Mouse (Mus musculus) cerebellum, adult 8-10 months (tissue): Measurements from ENCODE around the gene Nus1.

Experiments
- DNase-seq: peaks from one replicate; pipeline ENCODE4 v3.0.0; 2022

The Nus1 gene

GRCm38 (mm10) chr10:52417299-52417997 is at the start of gene Nus1:
Gene Nus1 (plus strand): TSS chr10:52417547.
- peak; percentile 97 for DNase-seq

GRCm38 (mm10) chr10:52368376-52368775 is 49.0 kb upstream of the Nus1 start:
- DNase-seq = peak; percentile 31

- DNase-seq = no peak
Observed at GRCm38 (mm10) chr10:52373834-52374233, 43.5 kb upstream of the Nus1 start.

GRCm38 (mm10) chr10:52374651-52375050 is 42.7 kb upstream of the Nus1 start:
- DNase-seq = no peak

- DNase-seq = no peak
Observed at GRCm38 (mm10) chr10:52376422-52376821, 40.9 kb upstream of the Nus1 start.

- no peak for DNase-seq
Observed at GRCm38 (mm10) chr10:52377813-52378212, 39.5 kb upstream of the Nus1 start.

- no peak for DNase-seq
Observed at GRCm38 (mm10) chr10:52381321-52381801, 36.0 kb upstream of the Nus1 start.

- peak; percentile 97 for DNase-seq
Observed at GRCm38 (mm10) chr10:52381845-52382591, 35.3 kb upstream of the Nus1 start, which contains the start of gene Gopc. Gene Gopc (minus strand): TSS chr10:52382124.

GRCm38 (mm10) chr10:52383022-52383421 is 34.3 kb upstream of the Nus1 start:
- DNase-seq = no peak

- DNase-seq = no peak
Observed at GRCm38 (mm10) chr10:52383522-52383921, 33.8 kb upstream of the Nus1 start.

- DNase-seq = peak; percentile 57
Observed at GRCm38 (mm10) chr10:52384823-52385610, 32.3 kb upstream of the Nus1 start.

GRCm38 (mm10) chr10:52387192-52387591 is 30.2 kb upstream of the Nus1 start:
- DNase-seq = no peak

GRCm38 (mm10) chr10:52388922-52389430 is 28.4 kb upstream of the Nus1 start, which contains the start of gene Nepn:
Gene Nepn (plus strand): TSS chr10:52388972.
- no peak for DNase-seq

GRCm38 (mm10) chr10:52389438-52389837 is 27.9 kb upstream of the Nus1 start:
- no peak for DNase-seq

GRCm38 (mm10) chr10:52391208-52391607 is 26.1 kb upstream of the Nus1 start:
- DNase-seq = no peak

GRCm38 (mm10) chr10:52396647-52397046 is 20.7 kb upstream of the Nus1 start:
- DNase-seq = no peak

- DNase-seq = no peak
Observed at GRCm38 (mm10) chr10:52398715-52399114, 18.6 kb upstream of the Nus1 start.

- no peak for DNase-seq
Observed at GRCm38 (mm10) chr10:52399722-52400121, 17.6 kb upstream of the Nus1 start.

GRCm38 (mm10) chr10:52405160-52405559 is 12.2 kb upstream of the Nus1 start:
- no peak for DNase-seq

GRCm38 (mm10) chr10:52407526-52407925 is 9.8 kb upstream of the Nus1 start:
- DNase-seq = no peak

- no peak for DNase-seq
Observed at GRCm38 (mm10) chr10:52415020-52415419, 2.3 kb upstream of the Nus1 start.

GRCm38 (mm10) chr10:52416458-52416857 is 889 bp upstream of the Nus1 start:
- peak; percentile 13 for DNase-seq
